Mouse (Mus musculus) cerebellum, adult 2 months (tissue): ENCODE data around the gene Dusp8.

ENCODE experiments used
- CTCF ChIP-seq: fragments of 200-500 bp; IDR thresholded peaks from 2 replicates; pipeline ENCODE4 v1.5.1; 2011; ENCODE audit warnings: low read depth, mild to moderate bottlenecking, control low read depth, low read length, moderate library complexity, borderline replicate concordance; ENCODE audit not compliant: insufficient read depth
- POLR2A ChIP-seq: fragments of 200-500 bp; IDR thresholded peaks from 2 replicates; pipeline ENCODE4 v1.6.1; 2011; ENCODE audit warnings: low read length, control low read depth, borderline replicate concordance; ENCODE audit not compliant: insufficient read depth

DNA sequence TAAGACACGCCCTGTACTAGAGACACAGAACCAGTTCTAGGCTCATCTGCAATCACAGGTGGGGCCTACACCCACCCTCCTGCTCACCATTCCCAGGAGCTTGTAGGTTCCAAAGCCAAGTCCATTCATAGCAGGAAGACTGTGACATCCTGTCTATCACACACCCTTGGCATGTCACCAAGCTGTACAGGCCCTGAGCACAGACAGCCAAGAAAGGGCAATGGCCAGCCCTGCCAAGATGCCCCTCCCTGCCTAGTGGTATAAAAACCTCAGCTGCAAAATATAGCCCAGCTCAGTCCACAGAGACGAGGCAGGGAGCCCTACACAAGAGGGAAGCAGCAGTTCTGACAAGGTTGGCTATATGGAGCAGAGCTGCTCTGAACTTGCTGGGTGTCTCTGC is 61.4 kb downstream of the Dusp8 start:
- TF ChIP-seq CTCF (no peak), POLR2A (no peak)
